Mouse (Mus musculus): ENCODE data around the gene A4gnt. TPM values are rescaled to one million over a fixed set of nuclear protein-coding genes. Genes with fewer than 3 reads are reported as not detected.

A4gnt gene
- polyA plus RNA-seq, 1 experiment from 2014 or later, result 1.6 TPM

- peak overlapping the region; percentile 89 for H3K4me2 ChIP-seq (ENCODE audit: low read depth, low read length)
- H3K4me1 ChIP-seq (ENCODE audit: control insufficient read depth, insufficient read depth, low read length), result peaks cover 9% of the 10 kb centered on the region
- 48% methylated on average over 9 of the region's 9 CpGs for WGBS
- H3K9me3 ChIP-seq (ENCODE audit: control insufficient read depth, low read length), result no peaks in the 10 kb centered on the region
- H3K4me3 ChIP-seq (ENCODE audit: low read length), result peak overlapping the region; percentile 63
- H3K9ac ChIP-seq (ENCODE audit: low read depth, low read length), result peak overlapping the region; percentile 75
- H3K27ac ChIP-seq (ENCODE audit: low read length), result no peak overlapping the region
- no peak for ATAC-seq
- H3K36me3 ChIP-seq (ENCODE audit: control insufficient read depth, insufficient read depth, low read length), result no peaks in the 10 kb centered on the region
- no peaks in the 10 kb centered on the region for H3K27me3 ChIP-seq (replicated peaks; ENCODE audit: control insufficient read depth, insufficient read depth, low read length)
Observed at GRCm38 (mm10) chr9:99630528-99631125, 18.3 kb downstream of the A4gnt start.

GRCm38 (mm10) chr9:99631781-99632180 lies 19.5 kb downstream of the A4gnt start:
- WGBS, result 50% methylated on average over 2 of the region's 2 CpGs
- Histone ChIP-seq H3K4me3 (ENCODE audit: low read length) (no peak overlapping the region; the same call in 1 of the 2 replicates), H3K27ac (ENCODE audit: low read length) (no peak overlapping the region), H3K4me1 (ENCODE audit: control insufficient read depth, insufficient read depth, low read length) (peaks cover 9% of the 10 kb centered on the region), H3K4me2 (ENCODE audit: low read depth, low read length) (no peak overlapping the region), H3K27me3 (replicated peaks; ENCODE audit: control insufficient read depth, insufficient read depth, low read length) (no peaks in the 10 kb centered on the region), H3K9ac (ENCODE audit: low read depth, low read length) (no peak overlapping the region), H3K36me3 (ENCODE audit: control insufficient read depth, insufficient read depth, low read length) (no peaks in the 10 kb centered on the region), H3K9me3 (ENCODE audit: control insufficient read depth, low read length) (no peaks in the 10 kb centered on the region)
- ATAC-seq, result no peak

DNA sequence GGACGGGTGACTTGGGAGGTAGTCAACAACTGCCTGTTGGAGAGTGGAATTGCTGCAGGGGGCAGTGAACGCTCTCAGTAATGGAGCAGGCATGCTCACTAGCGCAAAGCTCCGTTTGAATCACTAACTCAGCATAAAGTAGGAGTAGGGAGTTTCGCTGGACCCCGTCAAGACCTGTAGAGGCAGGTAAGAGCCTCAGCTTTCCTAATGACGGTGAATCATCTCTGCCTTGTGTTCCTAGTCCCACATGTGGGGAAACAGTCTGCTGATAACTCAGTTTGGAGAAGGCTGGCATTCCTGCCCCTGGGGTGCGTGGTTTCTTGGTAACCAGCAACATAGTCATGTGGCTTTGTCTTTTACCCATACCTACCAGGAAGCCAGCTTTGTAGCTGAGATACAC lies 20.0 kb downstream of the A4gnt start:
- no peaks in the 10 kb centered on the region for H3K36me3 ChIP-seq (ENCODE audit: control insufficient read depth, insufficient read depth, low read length)
- no peak overlapping the region; the same call in 1 of the 2 replicates for H3K4me3 ChIP-seq (ENCODE audit: low read length)
- 58% methylated on average over 8 of the region's 8 CpGs for WGBS
- H3K27me3 ChIP-seq (replicated peaks; ENCODE audit: control insufficient read depth, insufficient read depth, low read length), result no peaks in the 10 kb centered on the region
- H3K4me2 ChIP-seq (ENCODE audit: low read depth, low read length), result no peak overlapping the region
- no peak for ATAC-seq
- H3K9ac ChIP-seq (ENCODE audit: low read depth, low read length), result no peak overlapping the region
- H3K9me3 ChIP-seq (ENCODE audit: control insufficient read depth, low read length), result no peaks in the 10 kb centered on the region
- H3K4me1 ChIP-seq (ENCODE audit: control insufficient read depth, insufficient read depth, low read length), result peaks cover 9% of the 10 kb centered on the region
- no peak overlapping the region for H3K27ac ChIP-seq (ENCODE audit: low read length)

DNA sequence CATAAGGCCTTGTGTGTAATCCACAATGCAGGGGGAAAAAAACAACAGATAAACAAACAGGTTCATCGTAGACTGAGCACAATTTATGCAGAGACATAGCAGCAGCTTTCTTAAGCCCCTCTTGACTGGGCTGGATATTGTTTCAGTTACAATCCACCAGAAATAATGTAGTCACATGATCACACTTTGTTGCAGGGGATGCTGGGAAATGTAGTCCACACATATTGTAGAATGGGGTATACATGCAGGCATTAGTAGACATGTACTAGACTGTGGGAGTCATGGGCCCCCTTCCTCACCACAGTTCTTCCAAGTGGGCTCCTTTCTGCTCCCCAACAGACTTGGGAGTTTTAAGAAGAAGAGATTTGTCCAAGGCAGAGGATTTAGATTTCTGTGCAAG lies 24.5 kb downstream of the A4gnt start:
- 93% methylated on average over 1 of the region's 1 CpGs for WGBS
- Histone ChIP-seq H3K9me3 (ENCODE audit: control insufficient read depth, low read length) (no peaks in the 10 kb centered on the region), H3K4me3 (ENCODE audit: low read length) (no peak overlapping the region), H3K36me3 (ENCODE audit: control insufficient read depth, insufficient read depth, low read length) (no peaks in the 10 kb centered on the region), H3K9ac (ENCODE audit: low read depth, low read length) (no peak overlapping the region), H3K27ac (ENCODE audit: low read length) (no peak overlapping the region), H3K4me2 (ENCODE audit: low read depth, low read length) (no peak overlapping the region), H3K4me1 (ENCODE audit: control insufficient read depth, insufficient read depth, low read length) (peaks cover 1% of the 10 kb centered on the region; the same call in 1 of the 2 replicates), H3K27me3 (replicated peaks; ENCODE audit: control insufficient read depth, insufficient read depth, low read length) (no peaks in the 10 kb centered on the region)
- no peak for ATAC-seq

DNA sequence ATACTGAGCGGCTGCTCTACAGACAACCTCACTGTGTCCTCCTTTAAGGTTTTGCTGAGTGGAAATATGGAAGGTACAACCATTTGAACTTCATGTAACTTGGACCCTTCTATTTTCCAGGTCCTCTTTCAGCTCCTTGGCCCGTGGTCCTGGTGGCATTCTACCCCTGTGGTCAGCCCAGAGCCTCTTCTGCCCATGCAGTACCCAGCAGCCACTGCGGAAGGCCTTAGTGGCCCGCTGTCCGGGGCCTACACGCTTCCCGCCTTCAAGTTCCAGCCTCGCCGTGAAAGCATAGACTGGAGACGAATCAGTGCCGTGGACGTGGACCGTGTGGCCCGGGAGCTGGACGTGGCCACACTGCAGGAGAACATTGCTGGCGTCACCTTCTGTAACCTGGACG lies 24.9 kb downstream of the A4gnt start:
- 95% methylated on average over 17 of the region's 17 CpGs for WGBS

DNA sequence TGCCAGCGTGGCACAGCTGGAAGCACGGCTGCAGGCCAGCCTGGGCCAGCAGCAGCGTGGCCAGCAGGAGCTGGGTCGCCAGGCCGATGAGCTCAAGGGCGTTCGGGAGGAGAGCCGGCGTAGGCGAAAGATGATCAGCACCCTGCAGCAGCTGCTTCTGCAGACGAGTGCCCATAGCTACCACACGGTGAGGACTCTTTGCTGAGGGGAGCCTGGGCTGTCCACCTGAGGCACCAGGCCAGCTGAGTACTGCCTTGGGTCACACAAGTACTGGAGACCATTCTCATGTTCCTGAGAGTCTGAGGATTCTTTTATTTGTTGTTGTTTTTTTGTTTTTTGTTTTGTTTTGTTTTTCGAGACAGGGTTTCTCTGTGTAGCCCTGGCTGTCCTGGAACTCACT lies 25.4 kb downstream of the A4gnt start:
- Histone ChIP-seq H3K27me3 (replicated peaks; ENCODE audit: control insufficient read depth, insufficient read depth, low read length) (no peaks in the 10 kb centered on the region), H3K27ac (ENCODE audit: low read length) (no peak overlapping the region), H3K4me3 (ENCODE audit: low read length) (no peak overlapping the region), H3K4me2 (ENCODE audit: low read depth, low read length) (no peak overlapping the region), H3K9ac (ENCODE audit: low read depth, low read length) (no peak overlapping the region), H3K9me3 (ENCODE audit: control insufficient read depth, low read length) (no peaks in the 10 kb centered on the region), H3K4me1 (ENCODE audit: control insufficient read depth, insufficient read depth, low read length) (no peaks in the 10 kb centered on the region), H3K36me3 (ENCODE audit: control insufficient read depth, insufficient read depth, low read length) (no peaks in the 10 kb centered on the region)
- no peak for ATAC-seq
- WGBS, result 94% methylated on average over 13 of the region's 13 CpGs

More for the DNA sequence above, 24.9 kb downstream of the A4gnt start:
- no peak overlapping the region for H3K9ac ChIP-seq (ENCODE audit: low read depth, low read length)
- H3K4me2 ChIP-seq (ENCODE audit: low read depth, low read length), result no peak overlapping the region
- no peaks in the 10 kb centered on the region for H3K36me3 ChIP-seq (ENCODE audit: control insufficient read depth, insufficient read depth, low read length)
- no peak for ATAC-seq
- no peak overlapping the region for H3K27ac ChIP-seq (ENCODE audit: low read length)
- H3K4me1 ChIP-seq (ENCODE audit: control insufficient read depth, insufficient read depth, low read length), result no peaks in the 10 kb centered on the region; the same call in 1 of the 2 replicates
- H3K4me3 ChIP-seq (ENCODE audit: low read length), result no peak overlapping the region
- no peaks in the 10 kb centered on the region for H3K9me3 ChIP-seq (ENCODE audit: control insufficient read depth, low read length)
- H3K27me3 ChIP-seq (replicated peaks; ENCODE audit: control insufficient read depth, insufficient read depth, low read length), result no peaks in the 10 kb centered on the region

DNA sequence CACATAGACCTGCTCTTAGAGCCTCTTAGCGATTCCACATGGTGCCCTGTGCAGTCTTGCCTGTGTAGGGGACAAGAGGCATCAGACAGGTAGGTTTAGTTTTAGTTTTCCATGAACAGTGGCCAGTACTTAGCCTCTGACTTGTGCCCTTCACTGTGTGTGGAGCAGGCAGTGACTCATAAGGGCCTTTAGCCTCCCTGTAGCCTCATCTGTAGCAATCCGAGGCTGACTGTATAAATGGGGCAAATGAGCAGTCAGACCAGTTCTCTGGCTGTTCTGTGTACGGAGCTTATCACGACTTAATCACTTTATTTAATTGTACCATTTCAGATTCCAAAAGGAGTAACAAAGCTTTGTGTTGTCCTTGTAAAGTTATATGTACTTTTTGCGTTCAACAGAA lies 27.7 kb downstream of the A4gnt start:
- no peaks in the 10 kb centered on the region; the same call in 1 of the 2 replicates for H3K36me3 ChIP-seq (ENCODE audit: control insufficient read depth, insufficient read depth, low read length)
- no peaks in the 10 kb centered on the region for H3K9me3 ChIP-seq (ENCODE audit: control insufficient read depth, low read length)
- no peak overlapping the region for H3K4me3 ChIP-seq (ENCODE audit: low read length)
- peak; percentile 91 for ATAC-seq
- H3K27me3 ChIP-seq (replicated peaks; ENCODE audit: control insufficient read depth, insufficient read depth, low read length), result no peaks in the 10 kb centered on the region
- no peak overlapping the region for H3K9ac ChIP-seq (ENCODE audit: low read depth, low read length)
- H3K4me1 ChIP-seq (ENCODE audit: control insufficient read depth, insufficient read depth, low read length), result no peaks in the 10 kb centered on the region
- H3K4me2 ChIP-seq (ENCODE audit: low read depth, low read length), result no peak overlapping the region
- no peak overlapping the region for H3K27ac ChIP-seq (ENCODE audit: low read length)
- WGBS, result 57% methylated on average over 5 of the region's 5 CpGs

DNA sequence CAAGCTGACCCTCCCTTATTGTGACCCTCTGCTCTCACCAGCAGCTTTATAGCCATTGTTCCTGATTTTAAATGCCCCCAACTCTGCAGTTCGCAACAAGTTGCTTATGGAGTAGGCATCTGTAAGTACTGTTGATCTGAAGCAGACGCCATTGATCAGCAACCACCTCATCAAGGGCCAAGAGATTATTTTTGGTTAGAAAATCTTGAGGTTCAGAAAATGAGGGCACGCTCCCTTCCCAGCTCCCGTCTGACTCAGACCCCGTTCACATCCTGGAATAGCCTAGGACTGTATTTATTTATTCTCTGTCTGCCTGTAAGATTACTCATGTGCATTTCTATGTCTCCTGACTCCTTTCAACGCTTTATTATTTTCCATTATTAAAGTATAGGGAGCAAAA lies 33.1 kb downstream of the A4gnt start:
- no peak for ATAC-seq

GRCm38 (mm10) chr9:99646102-99646501 lies 33.8 kb downstream of the A4gnt start:
- Histone ChIP-seq H3K4me3 (ENCODE audit: low read length) (no peak overlapping the region), H3K4me1 (ENCODE audit: control insufficient read depth, insufficient read depth, low read length) (no peaks in the 10 kb centered on the region), H3K27me3 (replicated peaks; ENCODE audit: control insufficient read depth, insufficient read depth, low read length) (no peaks in the 10 kb centered on the region), H3K9me3 (ENCODE audit: control insufficient read depth, low read length) (no peaks in the 10 kb centered on the region), H3K27ac (ENCODE audit: low read length) (no peak overlapping the region), H3K4me2 (ENCODE audit: low read depth, low read length) (no peak overlapping the region), H3K36me3 (ENCODE audit: control insufficient read depth, insufficient read depth, low read length) (peaks cover 5% of the 10 kb centered on the region; the same call in 1 of the 2 replicates), H3K9ac (ENCODE audit: low read depth, low read length) (no peak overlapping the region)
- no peak for ATAC-seq
- 92% methylated on average over 6 of the region's 6 CpGs for WGBS

More for the DNA sequence above, 33.1 kb downstream of the A4gnt start:
- H3K9me3 ChIP-seq (ENCODE audit: control insufficient read depth, low read length), result no peaks in the 10 kb centered on the region
- no peaks in the 10 kb centered on the region; the same call in 1 of the 2 replicates for H3K36me3 ChIP-seq (ENCODE audit: control insufficient read depth, insufficient read depth, low read length)
- no peak overlapping the region for H3K4me2 ChIP-seq (ENCODE audit: low read depth, low read length)
- no peak overlapping the region for H3K9ac ChIP-seq (ENCODE audit: low read depth, low read length)
- H3K27ac ChIP-seq (ENCODE audit: low read length), result no peak overlapping the region
- H3K4me1 ChIP-seq (ENCODE audit: control insufficient read depth, insufficient read depth, low read length), result no peaks in the 10 kb centered on the region
- no peaks in the 10 kb centered on the region for H3K27me3 ChIP-seq (replicated peaks; ENCODE audit: control insufficient read depth, insufficient read depth, low read length)
- 90% methylated on average over 6 of the region's 6 CpGs for WGBS
- no peak overlapping the region for H3K4me3 ChIP-seq (ENCODE audit: low read length)

DNA sequence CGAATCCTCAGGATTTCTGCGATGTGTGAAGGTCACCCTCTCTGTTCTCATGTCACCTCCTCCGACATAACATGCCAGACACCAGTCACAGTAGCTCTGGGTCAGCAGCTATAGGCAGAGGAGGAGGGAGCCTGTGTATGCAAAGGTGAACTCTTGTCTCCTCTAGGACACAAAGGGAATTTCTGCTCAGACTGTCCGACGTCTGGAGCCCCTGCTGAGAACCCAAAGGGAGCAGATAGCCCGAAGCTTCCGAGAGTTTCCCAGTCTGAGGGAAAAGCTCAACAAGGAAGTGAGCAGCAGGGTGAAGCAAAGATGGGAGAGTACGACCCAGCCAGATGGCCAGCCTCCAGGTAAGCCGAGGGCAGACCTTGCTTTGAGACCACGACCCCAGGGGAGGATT lies 48.5 kb downstream of the A4gnt start:
- no peaks in the 10 kb centered on the region for H3K9me3 ChIP-seq (ENCODE audit: control insufficient read depth, low read length)
- H3K27ac ChIP-seq (ENCODE audit: low read length), result no peak overlapping the region
- peaks cover 2% of the 10 kb centered on the region; the same call in 1 of the 2 replicates for H3K36me3 ChIP-seq (ENCODE audit: control insufficient read depth, insufficient read depth, low read length)
- H3K9ac ChIP-seq (ENCODE audit: low read depth, low read length), result no peak overlapping the region
- no peak for ATAC-seq
- no peaks in the 10 kb centered on the region for H3K4me1 ChIP-seq (ENCODE audit: control insufficient read depth, insufficient read depth, low read length)
- no peak overlapping the region for H3K4me2 ChIP-seq (ENCODE audit: low read depth, low read length)
- H3K4me3 ChIP-seq (ENCODE audit: low read length), result no peak overlapping the region
- no peaks in the 10 kb centered on the region for H3K27me3 ChIP-seq (replicated peaks; ENCODE audit: control insufficient read depth, insufficient read depth, low read length)
- WGBS, result 75% methylated on average over 10 of the region's 10 CpGs

Measured in intestine, embryonic 16.5 days (tissue).